Mouse (Mus musculus) adrenal gland (tissue): ENCODE data around the gene Apcs.

Source experiments
- intact Hi-C: fragments of 180-260 bp; cut with DNase I; formaldehyde crosslinking; loops from one replicate; pipeline ENCODE4 v1.15.1; 2025
- long read RNA-seq, 2 experiments: library from polyadenylated mRNA; unstranded; transcript quantifications; one replicate each; pipeline ENCODE4 v2.0.0; 2020; ENCODE audit warnings: borderline replicate concordance in 1 of 2; ENCODE audit not compliant: insufficient replicate concordance in 1 of 2

Gene Apcs
- long read RNA-seq, experiment 1 = 0 reads
- long read RNA-seq, experiment 2 = 0 reads

DNA sequence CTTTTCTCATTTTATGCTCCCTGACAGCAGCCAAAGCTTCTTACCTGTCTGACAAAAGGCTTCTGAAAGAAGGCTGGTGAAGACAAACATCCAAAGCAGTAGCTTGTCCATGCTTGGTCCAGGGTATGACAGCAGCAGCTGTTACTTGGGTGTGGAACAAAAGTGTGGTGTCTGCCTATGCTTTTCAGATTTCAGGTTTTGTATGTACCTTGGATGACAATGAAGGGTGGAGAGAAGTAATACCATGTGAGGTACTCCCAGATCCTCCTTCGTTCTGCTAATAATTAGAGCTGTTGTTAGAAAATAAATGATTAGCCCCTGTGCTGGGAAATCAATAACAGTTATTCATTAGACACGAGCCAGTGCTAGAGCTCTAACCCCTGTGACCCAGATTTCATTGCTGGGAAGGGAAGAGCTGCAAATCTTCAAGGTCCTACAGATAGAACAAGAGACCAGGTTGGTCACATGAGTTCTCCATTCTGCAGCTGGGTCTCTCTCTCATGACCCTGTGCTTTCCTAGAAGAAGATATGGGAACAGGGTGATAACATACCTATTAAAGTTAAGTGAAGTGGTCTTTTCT, at the start of gene Apcs:
Gene Apcs (minus strand): TSS at position 265 of the 581 bp plus-strand sequence.
- intact Hi-C loops = no loop called here

DNA sequence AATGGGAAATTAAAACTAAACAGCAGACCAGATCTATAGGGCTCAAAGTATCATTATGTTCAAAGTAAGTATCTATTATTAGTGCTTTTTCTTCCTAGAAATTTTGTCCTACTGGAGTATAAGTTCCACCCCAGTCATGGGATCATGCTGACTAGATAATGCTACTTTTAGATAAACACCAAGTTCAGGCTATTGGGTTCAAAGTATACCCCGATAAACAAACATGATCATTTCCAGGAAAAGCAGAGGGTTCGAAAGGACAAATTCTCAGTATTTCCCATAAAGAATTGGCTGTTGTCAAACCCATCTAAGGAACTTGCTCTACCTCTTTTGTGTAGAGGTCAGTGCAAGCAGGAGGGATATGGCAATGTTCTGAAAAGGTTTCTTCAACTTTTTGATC, 37.4 kb upstream of the Apcs start:
- intact Hi-C loops = no loop called here

DNA sequence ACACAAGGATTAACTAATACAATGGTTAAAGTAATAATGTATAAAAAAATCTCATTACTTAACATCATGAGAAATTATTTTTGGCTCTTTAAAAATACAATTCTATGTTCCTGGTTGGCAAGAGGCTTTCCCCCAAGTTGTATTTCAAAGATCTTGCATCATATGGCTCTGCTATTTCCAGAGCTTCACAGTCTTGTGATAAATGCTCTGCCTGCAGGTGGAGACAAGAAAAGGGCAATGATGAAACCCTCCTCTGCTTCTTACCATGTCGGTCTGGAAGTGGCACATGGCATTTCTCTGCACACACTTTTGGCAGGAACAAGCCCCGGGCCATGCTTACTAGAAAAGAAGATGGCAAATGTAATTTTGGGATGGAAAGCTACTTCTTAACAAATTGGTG, 23.6 kb upstream of the Apcs start:
- intact Hi-C loops = no loop called here

DNA sequence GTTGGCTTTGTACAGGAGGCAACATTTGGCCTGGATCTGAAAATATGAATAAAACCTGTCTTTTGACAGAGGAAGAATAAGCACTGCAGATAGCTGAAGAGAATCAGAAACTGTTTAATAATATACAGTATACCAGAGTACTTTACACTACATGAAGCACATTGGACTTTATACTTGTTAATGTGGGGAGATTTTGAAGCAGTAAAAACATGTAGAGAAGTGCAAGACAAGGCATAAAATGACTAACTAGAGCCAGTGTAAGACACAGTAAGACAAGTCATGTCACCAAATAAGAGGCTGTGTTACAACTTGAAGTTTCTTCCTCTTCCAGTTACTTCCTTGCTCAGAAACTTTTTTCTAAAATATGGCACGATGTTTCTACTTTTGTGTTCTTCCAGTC, 22.3 kb upstream of the Apcs start:
- intact Hi-C loops = no loop called here

DNA sequence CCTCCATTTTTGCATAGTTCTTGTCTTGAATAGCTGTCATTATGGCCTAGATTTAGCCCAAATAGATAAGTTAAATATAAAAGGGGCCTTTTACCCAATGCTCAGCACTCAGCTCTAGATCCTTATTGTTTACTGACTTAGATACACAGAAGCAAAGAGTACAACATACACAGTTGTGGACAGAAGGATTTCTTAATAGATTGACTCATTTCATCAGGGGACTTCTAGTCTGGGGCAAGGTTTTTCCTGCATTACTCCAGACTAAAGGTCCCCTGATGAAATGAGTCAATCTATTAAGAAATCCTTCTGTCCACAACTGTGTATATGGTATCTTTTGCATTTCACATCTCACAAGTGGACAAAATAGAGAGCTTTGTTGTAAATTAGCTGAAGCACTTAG, 8.5 kb upstream of the Apcs start:
- intact Hi-C loops = no loop called here

DNA sequence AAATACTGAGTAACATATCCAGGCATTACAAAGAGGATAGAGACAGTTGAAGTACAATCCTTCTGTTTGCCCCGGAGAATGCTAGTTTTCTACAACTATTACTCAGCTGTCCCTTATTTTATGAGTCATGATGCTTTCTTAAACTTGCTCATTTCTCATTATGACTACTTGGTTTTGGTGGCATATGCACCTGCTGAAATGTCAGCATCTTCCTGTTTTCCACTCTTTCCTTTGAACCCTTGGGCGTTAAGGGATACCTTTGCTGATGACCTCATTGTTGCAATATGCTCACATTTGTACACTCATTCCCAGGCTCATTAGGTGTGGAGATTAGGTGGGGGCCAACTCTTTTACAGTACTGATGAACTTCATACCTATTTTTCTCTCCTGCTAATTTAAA, 594 bp upstream of the Apcs start:
- intact Hi-C loops = no loop called here

DNA sequence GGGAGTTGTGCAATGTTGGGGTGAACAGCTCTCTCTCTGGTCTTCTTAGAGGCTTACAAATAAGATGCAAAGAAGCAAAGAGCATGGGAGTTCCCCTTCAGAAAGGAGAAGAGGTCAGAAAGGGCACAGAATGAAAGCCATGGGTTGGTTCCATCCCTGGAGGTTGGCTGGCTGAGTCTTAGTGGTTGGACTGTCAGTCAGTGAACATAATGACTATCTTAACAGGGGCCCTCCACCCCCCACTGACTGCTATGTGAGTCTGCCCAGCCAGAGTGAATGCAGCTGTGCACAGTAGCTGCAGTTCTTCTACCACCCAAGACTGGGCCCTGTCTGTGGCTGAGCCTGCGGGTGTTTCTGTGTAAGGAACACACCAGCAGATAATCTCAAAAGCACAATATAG, 18.2 kb downstream of the Apcs start:
- intact Hi-C loops = no loop called here

DNA sequence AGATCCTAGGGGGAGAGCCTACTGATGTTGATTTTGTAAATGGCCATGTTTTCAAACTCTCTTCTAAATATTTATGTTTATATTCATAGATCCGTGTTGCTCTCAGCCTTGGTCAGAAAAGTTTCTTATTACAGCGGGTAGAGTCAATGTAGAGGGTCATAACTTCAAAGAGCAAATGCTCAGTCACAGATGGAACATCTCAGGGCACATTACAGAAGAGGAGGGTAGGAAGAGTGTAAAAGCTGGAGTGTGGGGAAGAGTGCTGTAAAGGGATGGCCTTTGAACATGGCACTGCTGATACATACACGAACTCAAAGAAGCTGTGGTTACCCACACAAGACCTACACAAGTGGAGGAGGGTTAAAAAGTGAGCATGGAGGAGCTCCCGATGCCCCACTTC, 19.6 kb downstream of the Apcs start:
- intact Hi-C loops = no loop called here

DNA sequence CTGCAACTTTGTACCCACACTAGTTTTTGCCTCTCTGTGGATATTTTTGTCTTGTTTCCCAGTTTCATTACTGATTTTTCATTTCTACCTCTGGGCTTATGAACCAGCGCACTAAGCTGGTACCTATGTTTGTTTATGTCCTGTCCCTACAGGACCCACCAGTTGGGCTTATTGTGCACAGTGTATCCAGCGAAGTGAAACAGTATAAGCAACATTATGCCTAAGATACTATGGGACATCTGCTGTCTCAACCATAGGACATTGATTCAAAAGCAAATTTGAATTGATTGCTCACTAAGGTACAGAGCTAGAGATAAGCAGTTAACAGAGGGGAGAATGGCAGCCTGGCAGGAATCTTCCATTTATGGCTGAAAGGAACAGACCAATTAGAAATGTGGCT, 46.7 kb downstream of the Apcs start:
- intact Hi-C loops = no loop called here

DNA sequence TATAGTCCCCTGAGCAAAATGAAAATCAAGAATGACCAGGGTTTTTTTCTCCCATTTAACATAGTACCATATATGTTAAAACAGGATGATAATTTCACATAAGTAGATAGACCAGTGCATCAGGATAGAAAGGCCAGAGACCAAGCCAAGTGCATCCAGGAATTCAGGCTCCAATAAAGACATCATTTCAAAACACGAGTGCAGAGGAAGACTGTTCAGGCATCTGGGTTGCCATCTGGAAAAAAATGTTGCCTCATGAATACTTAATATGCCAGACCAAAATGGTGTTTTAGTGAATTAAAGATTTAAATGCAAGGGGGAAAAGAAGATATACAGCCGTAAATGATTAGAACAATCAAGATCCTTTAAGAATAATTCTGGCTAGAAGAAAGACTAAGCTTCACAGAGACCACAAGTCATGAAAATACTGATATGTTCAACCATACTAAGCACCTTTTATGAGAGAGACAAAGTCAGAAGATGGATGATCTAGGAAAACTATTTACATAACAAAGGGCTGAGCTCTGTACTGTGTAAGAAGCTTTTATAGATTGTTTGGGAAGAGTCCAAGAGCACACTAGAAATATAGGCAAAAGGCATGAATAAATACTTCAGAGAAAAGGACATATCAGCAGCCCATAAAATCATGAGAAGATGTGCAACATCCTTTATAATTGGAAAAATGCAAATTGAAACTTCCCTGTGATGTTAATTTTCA, 47.6 kb downstream of the Apcs start:
- intact Hi-C loops = no loop called here
